Comparison of ENCODE assay signal across 1 mouse cellular context in the genomic region with DNA sequence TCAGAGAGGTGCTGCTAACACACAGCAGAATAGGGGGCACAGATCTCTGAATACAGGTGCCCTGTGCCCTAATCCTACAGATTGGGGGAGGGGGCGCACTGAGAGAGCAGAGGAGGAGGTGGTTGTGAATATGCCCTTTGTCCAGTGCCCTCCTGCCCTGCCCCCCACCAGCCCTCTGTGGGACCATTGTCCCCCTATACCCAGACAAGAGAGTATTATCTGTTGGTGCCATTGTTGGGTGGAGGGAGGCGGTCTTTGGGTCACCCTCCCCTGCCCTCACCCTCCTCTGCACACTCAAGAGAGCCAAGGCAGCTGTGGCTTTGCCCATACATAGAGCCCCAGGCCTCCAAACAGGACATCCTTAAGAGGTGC.
TF ChIP-seq lines count a peak whose summit lies in the region.

No protein-coding gene starts in this region.

TF ChIP-seq in MEL, 35 proteins besides CTCF, POLR2A, EP300 and RAD21:
- TF ChIP-seq MEF2A (IDR thresholded peaks at IDR 0.05; ENCODE audit: extremely low read depth, insufficient replicate concordance, low read depth, low read length, poor library complexity, severe bottlenecking) (no peak), GABPA (IDR thresholded peaks at IDR 0.05; ENCODE audit: low read depth, low read length) (no peak), GATA1 (IDR thresholded peaks at IDR 0.05; ENCODE audit: low read depth, low read length) (no peak), TAL1 (IDR thresholded peaks at IDR 0.05; ENCODE audit: low read length) (no peak), ZMIZ1 (IDR thresholded peaks at IDR 0.05; ENCODE audit: low read depth, low read length) (no peak), USF2 (IDR thresholded peaks at IDR 0.05; ENCODE audit: borderline replicate concordance in 1 of 2, insufficient read depth in 1 of 2, low read depth in 1 of 2, low read length in 2 of 2) (no peak), ZC3H11A (IDR thresholded peaks at IDR 0.05; ENCODE audit: low read depth, low read length) (no peak), MAX (IDR thresholded peaks at IDR 0.05; ENCODE audit: low read length) (no peak), HCFC1 (IDR thresholded peaks at IDR 0.05; ENCODE audit: low read depth, low read length) (no peak), MAZ (IDR thresholded peaks at IDR 0.05; ENCODE audit: low read depth, low read length) (no peak), POLR2AphosphoS2 (IDR thresholded peaks at IDR 0.05; ENCODE audit: low read length) (no peak)
